Mouse (Mus musculus) liver, adult (tissue): ENCODE data around the gene Arid3a.

Experiments
- GATA4 ChIP-seq: IDR thresholded peaks from 2 replicates; pipeline ENCODE4 v1.6.1; 2014; ENCODE audit warnings: mild to moderate bottlenecking, low read length; ENCODE audit not compliant: insufficient replicate concordance

Arid3a gene

DNA sequence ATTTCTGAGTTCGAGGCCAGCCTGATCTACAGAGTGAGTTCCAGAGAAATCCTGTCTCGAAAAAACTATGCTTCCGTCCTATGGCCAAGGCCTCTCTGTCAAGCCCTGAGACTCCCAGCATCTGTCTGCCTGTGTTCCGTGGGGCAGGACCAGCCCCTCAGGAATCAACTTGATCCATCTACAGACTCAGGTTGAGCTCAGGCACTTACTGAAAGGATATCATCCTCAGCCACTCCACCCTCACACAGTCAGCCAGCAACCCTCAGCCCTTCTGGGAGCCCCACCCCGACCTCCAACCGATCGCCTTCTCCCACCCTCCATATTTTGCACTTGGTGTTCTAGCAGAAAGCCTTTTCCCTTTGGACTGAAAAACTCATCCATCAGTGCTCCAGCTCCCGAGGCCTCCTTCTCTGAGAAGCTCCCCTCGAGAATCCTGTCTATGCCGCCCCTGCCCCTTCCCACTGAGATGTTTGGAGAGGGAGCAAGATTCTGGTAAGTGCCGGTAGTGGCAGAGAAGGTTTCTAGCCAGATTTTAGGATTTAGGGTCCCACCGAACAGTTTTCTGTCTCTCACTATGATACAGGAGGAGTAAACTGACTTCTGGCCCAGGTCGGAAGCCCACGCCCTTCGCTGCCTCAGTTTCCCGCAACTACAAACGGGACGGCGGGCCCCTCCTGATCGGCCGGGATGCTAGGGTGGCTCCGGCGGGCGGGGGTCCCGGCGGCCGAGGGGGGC, 61.1 kb downstream of the Arid3a start:
- TF ChIP-seq GATA4: no peak

DNA sequence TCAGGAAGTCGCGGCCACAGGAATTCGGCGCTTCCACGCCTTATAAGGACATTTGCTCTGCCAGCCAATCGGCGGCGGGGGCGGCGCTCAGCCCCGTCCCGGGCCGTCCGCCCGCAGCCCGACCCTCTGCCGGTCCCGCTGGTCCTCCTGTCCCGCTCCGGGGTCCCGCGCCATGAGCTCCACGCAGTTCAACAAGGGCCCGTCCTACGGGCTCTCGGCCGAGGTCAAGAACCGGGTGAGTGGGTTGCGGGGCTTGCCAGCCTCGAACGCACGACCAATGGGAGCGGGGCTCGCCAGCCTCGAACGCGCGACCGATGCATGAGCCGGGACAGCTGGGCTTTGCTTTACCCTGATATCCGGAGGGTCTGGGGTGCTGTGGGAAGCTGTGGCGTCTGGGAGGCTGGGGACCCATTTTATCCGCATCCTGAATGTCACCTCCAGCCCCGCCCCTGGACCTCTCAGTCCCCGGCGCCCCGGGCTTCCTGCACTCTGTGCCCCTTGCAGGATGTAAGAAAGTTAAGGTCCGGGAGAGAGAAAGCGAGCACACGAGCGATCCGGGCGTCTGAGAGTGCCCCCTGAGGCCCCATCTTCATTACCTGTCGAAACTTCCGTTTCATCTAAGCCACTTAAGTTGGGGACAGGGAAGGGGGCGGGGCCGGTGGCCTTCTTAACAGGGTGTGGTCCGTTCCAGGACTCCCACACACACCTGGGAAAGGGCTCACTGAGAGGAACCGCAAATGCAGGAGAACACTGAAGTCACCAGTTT, 61.8 kb downstream of the Arid3a start, which contains the start of gene Cnn2:
Gene Cnn2, plus strand, starts transcription at position 79 of the 766 bp plus-strand sequence.
- TF ChIP-seq GATA4: no peak

DNA sequence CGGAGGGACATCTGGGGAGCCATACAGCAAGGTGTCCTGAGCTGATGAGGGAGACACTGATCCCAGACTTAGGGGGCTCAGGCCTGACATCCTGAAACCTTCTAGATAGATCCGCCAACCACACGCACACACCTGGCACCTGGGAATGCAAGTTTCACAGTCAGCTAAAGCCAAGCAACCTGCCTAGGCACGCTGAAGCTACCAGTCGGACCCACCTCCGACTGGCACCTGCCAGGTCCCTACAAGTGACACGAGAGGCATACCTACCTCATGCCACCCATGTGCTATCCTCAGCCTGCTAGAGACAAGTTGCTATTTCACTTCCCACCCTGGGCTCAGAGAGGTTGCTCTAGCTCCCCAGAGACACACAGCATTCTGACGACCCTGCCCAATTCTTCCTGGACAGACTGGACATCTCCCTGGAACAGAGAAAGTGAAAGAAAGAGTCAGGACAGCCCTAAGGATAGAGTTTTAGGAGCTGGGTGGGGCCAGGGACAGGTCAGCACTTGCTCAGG, 62.5 kb downstream of the Arid3a start:
- TF ChIP-seq GATA4: no peak

DNA sequence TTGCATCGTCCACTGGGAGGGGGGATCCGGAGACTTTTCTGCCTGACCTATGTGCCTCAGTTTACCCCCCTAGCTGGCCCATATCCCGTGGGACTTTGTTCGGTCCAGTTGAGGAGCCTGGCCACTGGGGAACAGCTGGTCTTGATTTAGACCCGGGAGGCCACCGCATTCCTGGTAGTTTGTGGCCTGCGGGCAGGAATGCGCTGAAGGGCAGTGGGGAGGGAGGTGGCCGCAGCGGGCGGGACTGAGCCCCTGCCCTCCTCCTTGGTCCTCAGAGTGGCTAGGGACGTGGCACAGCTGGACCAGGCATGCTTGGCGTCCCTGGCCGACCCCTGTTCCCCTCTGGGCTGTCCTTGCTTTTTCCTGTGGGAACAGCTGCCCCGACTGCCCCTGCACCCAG, 63.0 kb downstream of the Arid3a start:
- no peak for TF ChIP-seq GATA4

DNA sequence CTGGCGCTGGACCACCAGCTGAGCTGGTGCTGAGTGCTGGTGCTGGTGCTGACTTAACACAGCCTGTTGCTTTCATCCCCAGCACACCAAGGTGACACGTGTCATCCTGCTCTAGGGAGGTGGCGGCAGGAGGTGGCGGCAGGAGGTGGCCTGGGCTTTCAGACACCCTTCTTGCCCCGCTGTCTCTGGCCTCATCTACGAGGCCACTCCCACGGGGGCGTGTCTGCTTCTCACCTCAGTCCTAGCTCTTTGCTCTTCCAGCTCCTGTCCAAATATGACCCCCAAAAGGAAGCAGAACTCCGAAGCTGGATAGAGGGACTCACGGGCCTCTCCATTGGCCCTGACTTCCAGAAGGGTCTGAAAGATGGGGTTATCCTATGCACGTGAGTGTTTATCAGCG, 64.3 kb downstream of the Arid3a start:
- no peak for TF ChIP-seq GATA4

- TF ChIP-seq GATA4: no peak
These were observed 64.7 kb downstream of the Arid3a start for GRCm38 (mm10) chr10:79991548-79991947.

- no peak for TF ChIP-seq GATA4
These were observed 67.7 kb downstream of the Arid3a start for GRCm38 (mm10) chr10:79994397-79995115.

- TF ChIP-seq GATA4: no peak
These were observed 68.8 kb downstream of the Arid3a start for GRCm38 (mm10) chr10:79995636-79996035.

DNA sequence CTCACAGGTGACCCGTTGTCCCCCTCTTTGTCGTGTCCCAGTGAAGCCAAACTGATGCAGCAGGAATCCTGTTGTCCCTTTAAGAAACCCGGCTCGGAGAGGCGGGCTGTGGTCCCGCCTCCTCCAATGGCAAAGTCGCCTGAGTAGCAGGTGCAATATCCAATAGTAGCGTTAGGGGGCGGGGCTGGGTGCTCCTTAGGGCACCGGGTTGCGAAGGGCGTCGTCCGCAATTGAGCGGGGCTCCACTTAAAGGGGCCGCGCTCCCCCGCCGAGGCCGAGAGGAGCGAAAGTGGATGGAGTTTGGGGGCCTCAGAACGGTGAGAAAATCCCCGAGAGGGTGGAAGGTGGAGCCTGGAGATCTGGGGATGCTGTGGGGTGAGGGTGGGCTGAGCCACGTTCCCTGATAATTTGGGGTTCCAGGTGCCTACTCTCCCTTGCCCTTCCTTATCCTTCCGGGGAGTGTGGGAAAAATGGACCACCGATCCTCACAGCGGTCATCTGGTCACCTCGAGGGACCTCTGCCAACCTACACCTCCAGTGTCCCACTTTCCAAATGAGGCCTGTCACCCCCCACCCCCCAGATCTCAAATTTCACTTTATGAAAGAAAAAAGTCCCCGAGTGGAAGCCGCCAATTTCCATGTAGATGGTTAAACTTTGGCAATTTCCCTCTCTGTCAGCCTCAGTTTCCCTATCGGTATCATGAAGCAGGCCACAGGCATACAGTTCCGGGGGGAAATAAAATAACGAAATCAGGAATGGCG, 69.6 kb downstream of the Arid3a start, which contains the start of gene Abca7:
Gene Abca7, plus strand, starts transcription at position 223 of the 762 bp plus-strand sequence.
- TF ChIP-seq GATA4: no peak

GRCm38 (mm10) chr10:79997034-79997760, 70.4 kb downstream of the Arid3a start:
- no peak for TF ChIP-seq GATA4

- no peak for TF ChIP-seq GATA4
These were observed 71.0 kb downstream of the Arid3a start for GRCm38 (mm10) chr10:79997819-79998218.

DNA sequence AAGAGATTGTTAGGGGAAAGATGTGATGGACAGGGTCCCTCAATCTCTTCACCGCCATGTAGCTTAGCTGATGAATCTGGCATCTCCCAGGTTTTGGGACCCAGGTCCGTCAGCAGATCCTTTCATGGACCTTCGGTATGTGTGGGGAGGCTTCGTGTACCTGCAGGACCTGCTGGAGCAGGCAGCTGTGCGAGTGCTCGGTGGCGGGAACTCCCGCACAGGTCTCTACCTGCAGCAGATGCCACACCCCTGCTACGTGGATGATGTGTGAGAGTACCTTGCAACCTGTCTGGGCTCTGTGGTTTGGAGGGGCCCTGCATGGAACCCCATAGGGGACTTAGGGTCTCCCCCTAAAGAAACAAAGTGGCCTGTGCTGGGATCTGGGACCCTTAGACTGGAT, 75.1 kb downstream of the Arid3a start:
- no peak for TF ChIP-seq GATA4

- TF ChIP-seq GATA4: no peak
These were observed 76.0 kb downstream of the Arid3a start for GRCm38 (mm10) chr10:80002829-80003228.
